Mouse (Mus musculus) G1E (cell line): ENCODE measurements around the gene Fam186b. TPM values are rescaled to one million over a fixed set of nuclear protein-coding genes. Genes with fewer than 3 reads are reported as not detected.
"Not testable (repeated sequence)": the region's sequence is repeated elsewhere in the genome, so short reads cannot be mapped to it uniquely, and the experiment has no call there.

Source experiments
- ATAC-seq: 2 replicates; pipeline ENCODE4 v1.8.0; 2016; ENCODE audit warnings: mild to moderate bottlenecking; ENCODE audit not compliant: insufficient number of reproducible peaks, poor library complexity, low FRiP score, severe bottlenecking; ENCODE audit errors: extremely low read depth
- DNase-seq: peaks from one replicate; pipeline ENCODE4 v3.0.0; 2012; ENCODE audit warnings: low spot score
- H3K27me3 ChIP-seq: 2 replicates; pipeline ENCODE4 v1.6.1; 2012; ENCODE audit warnings: mild to moderate bottlenecking, low read length, inconsistent platforms; ENCODE audit not compliant: insufficient read depth
- H3K36me3 ChIP-seq: replicated peaks from 2 replicates; pipeline ENCODE3; 2012; ENCODE audit warnings: mild to moderate bottlenecking, inconsistent platforms
- H3K4me1 ChIP-seq: 2 replicates; pipeline ENCODE4 v1.6.1; 2012; ENCODE audit warnings: low read depth, low read length, inconsistent platforms, mixed read lengths; ENCODE audit not compliant: insufficient read depth
- H3K4me3 ChIP-seq: 2 replicates; pipeline ENCODE4 v1.5.1; 2012; ENCODE audit warnings: low read depth, mild to moderate bottlenecking, inconsistent platforms, low read length, moderate library complexity, mixed read lengths
- H3K9me3 ChIP-seq: replicated peaks from 2 replicates; pipeline ENCODE4 v1.6.1; 2012; ENCODE audit warnings: inconsistent platforms
- CTCF ChIP-seq: IDR thresholded peaks from 2 replicates; pipeline ENCODE4 v1.5.1; 2012; ENCODE audit warnings: low read depth, low read length, inconsistent platforms, mixed read lengths
- GATA1 ChIP-seq: IDR thresholded peaks from 2 replicates; pipeline ENCODE4 v1.6.1; 2012; ENCODE audit warnings: borderline replicate concordance, low read length, inconsistent platforms, mixed read lengths
- GATA2 ChIP-seq: IDR thresholded peaks from 2 replicates; pipeline ENCODE4 v1.6.1; 2012; ENCODE audit warnings: low read depth, low read length, inconsistent platforms, borderline replicate concordance
- POLR2AphosphoS5 ChIP-seq: IDR thresholded peaks from 2 replicates; pipeline ENCODE4 v1.6.1; 2012; ENCODE audit warnings: low read depth, low read length, inconsistent platforms; ENCODE audit not compliant: insufficient replicate concordance
- TAL1 ChIP-seq: conservative IDR thresholded peaks from 2 replicates; pipeline ENCODE4 v1.6.1; 2012; ENCODE audit warnings: low read depth, low read length, inconsistent platforms, mixed read lengths
- polyA plus RNA-seq: library from polyadenylated mRNA; stranded (reverse); fragments of >175 nt; gene quantifications from 2 replicates; pipeline ENCODE4 v1.2.3, GENCODE M21; 2012
- total RNA-seq, 2 experiments: library from RNA; stranded (forward) in 1 of 2; stranded (reverse) in 1 of 2; fragments of 200-1000 nt in 1 of 2; fragments of >200 nt in 1 of 2; fragmentation: Nextera tagmentation in 1 of 2; gene quantifications; 2 replicates each; pipeline ENCODE4 v1.2.3; 2014 to 2017

Fam186b gene
- total and polyA plus RNA-seq, 3 experiments = not detected

DNA sequence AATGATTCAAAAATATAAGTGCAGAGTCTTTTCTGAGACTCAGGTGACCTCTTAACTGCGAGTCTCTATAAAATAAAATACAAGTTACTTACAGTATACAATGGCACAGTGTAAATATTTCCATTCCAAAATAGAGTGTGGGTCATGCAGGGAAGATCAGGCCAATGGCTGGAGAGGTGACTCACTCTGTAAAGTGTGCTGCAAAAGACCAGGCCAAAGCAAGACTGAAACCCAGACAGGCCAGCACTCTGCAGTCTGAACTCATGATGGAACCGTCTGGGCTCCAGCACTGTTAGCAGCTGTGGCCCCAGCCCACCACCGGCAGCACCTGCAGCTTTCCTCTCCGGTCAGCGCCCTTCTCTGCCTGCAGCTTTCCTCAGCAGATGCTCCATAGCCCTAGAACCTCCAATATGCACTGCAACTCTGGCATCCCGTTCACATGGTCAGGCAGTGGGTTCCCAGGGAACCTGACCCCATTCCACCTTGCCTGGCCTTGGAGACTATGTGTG lies 40.4 kb downstream of the Fam186b start:
- peaks cover 7% of the 10 kb centered on the region for H3K36me3 ChIP-seq

DNA sequence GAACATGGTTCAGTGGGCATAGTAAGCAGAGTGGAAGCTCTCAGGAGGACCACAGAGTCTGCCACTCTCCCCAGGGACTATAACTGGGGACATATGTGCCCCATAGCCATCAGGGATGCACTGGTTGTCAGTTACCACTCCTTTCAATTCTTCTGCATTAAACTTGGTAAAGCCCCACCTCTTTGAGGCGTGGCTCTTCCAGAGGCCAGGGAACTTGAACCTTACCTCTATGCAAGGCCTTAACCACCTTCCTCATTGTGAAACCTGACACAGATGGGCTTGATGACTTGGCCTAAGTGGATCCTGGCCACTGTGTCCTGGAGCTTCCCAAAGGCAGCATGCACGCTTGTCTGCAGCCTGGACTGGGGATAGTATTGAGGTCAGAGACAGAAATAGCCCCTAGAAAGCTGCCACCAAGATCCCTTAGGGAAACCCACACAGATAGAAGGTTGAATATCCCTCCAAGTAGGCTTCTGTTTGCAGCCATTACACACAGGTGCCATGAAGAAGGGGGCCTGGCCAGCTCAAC lies 41.1 kb downstream of the Fam186b start:
- DNase-seq (no peak), ATAC-seq (no peak)
- H3K36me3 ChIP-seq = peaks cover 14% of the 10 kb centered on the region
- H3K27me3 ChIP-seq = no peaks in the 10 kb centered on the region
- no peak overlapping the region for H3K4me3 ChIP-seq
- H3K9me3 ChIP-seq = no peaks in the 10 kb centered on the region
- peaks cover 44% of the 10 kb centered on the region for H3K4me1 ChIP-seq
- TF ChIP-seq GATA1 (no peak), POLR2AphosphoS5 (no peak), GATA2 (no peak), CTCF (no peak), TAL1 (no peak)

More for the DNA sequence above, 40.4 kb downstream of the Fam186b start:
- Histone ChIP-seq H3K9me3 (no peaks in the 10 kb centered on the region), H3K4me3 (no peak overlapping the region), H3K27me3 (no peaks in the 10 kb centered on the region), H3K4me1 (peaks cover 44% of the 10 kb centered on the region)
- DNase-seq (no peak), ATAC-seq (no peak)
- TF ChIP-seq POLR2AphosphoS5 = no peak
- TF ChIP-seq CTCF = no peak
- no peak for TF ChIP-seq GATA2
- no peak for TF ChIP-seq GATA1
- no peak for TF ChIP-seq TAL1

DNA sequence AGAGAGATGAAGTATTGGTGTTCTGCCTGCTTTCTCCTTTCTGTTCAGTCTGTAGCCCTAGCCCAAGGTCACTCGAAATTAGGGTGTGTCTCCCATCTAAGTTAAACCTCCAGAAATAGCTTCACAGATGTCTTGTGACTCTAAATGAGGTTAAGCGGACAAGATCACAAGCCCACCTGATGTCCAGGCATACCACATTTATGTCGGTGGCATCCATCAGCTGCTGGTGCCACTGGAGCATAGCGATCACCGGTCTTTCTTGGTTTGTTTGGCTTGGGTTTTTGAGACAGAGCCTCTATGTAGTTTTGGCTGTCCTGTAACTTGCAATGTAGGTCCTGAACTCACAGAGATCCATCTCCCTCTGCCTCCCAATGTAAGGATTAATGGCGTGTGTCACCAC lies 41.9 kb downstream of the Fam186b start:
- Histone ChIP-seq H3K36me3 (peaks cover 22% of the 10 kb centered on the region), H3K4me3 (no peak overlapping the region), H3K27me3 (no peaks in the 10 kb centered on the region), H3K4me1 (peaks cover 41% of the 10 kb centered on the region), H3K9me3 (no peaks in the 10 kb centered on the region)
- ATAC-seq (no peak), DNase-seq (no peak)
- TF ChIP-seq GATA1 = no peak
- no peak for TF ChIP-seq CTCF
- TF ChIP-seq POLR2AphosphoS5 = no peak
- no peak for TF ChIP-seq GATA2
- no peak for TF ChIP-seq TAL1

DNA sequence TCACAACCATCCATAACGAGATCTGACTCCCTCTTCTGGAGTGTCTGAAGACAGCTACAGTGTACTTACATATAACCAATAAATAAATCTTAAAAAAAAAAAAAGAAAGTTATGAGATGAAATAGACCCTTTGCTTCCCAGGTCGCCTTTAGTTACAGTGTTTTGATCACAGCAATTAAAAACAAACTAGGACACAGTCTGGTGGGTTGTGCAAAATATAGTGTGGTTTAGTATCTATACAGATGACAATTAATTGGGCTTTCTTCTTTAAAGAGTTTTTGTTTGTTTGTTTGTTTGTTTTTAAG lies 42.6 kb downstream of the Fam186b start:
- Histone ChIP-seq H3K36me3 (peaks cover 28% of the 10 kb centered on the region), H3K4me1 (peaks cover 41% of the 10 kb centered on the region)
- not testable (repeated sequence) for DNase-seq, H3K27me3 ChIP-seq, H3K9me3 ChIP-seq, ATAC-seq, H3K4me3 ChIP-seq

DNA sequence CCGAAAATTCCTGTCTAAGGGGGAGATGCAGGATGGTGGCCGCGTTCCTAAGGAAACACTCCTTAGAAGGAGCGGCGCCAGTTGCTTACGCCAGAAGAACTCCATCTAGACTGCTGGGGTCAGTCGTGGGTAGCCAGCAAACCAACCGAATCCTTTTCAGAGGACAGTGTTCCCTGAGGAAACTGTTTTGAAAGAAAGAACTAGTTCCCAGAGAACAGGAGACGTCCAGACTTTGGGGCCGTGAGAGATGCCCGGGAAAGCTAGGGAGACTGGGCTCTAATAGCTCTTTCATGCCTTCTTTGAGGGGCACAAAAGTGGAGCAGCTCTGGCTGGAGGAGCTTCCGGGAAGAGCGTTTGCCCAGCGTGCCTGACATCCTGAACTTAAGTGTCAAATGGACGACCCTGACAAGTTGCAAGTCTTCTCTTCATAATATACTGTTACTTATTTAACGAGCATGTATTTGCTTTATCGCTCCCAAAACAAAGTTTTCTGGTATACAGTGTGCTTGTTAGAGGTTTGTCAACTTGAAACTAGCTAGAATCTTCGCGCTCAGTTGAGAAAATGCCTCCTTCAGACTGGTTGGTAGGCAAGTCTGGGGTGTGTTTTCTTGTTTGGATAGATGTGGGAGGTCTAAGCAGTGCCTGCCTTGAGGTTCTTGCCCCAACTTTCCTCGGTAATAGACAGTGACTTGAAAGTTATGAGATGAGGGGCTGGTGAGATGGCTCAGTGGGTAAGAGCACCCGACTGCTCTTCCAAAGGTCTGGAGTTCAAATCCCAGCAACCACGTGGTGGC lies 43.1 kb downstream of the Fam186b start:
- ATAC-seq = no peak
- DNase-seq = peak; percentile 20
- H3K9me3 ChIP-seq = no peaks in the 10 kb centered on the region

DNA sequence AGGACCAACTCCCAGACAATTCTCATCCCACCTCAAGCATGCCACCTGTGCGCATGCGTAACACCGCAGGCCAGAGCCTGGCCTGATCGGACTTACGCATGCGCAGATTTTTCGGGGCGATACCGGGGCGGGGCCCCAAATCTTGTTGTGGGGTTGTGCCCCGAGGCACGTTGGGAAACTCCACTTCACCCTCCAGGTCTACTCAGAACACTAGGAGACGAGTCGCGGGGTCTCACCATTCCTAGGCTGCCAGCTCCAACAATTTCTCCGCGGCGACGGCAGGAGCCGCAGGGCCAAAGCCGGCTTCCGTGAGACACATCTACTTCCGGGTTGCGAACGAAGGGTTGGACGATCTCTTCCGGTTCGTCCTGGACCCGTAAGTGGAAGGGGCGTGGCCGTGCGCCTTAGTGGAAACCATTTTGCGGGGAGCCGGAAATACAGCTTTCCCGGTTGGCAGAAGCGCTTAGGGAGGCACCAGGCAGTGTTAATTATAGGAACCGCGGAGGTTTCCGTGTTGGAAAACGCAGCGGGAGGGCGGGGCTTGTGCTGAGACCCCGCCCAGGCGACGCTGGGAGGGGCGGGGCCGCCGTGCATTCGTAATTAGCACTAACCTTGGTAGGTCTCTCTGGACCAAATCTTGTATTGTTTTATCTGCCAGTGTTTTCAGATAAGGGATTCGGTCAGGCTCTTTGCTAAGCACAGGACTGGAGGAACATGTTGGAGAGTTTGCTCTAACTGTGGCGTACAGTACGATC lies 43.9 kb downstream of the Fam186b start, which contains the start of gene Mcrs1:
TSS of gene Mcrs1 (minus strand) at position 336 of the 755 bp plus-strand sequence.
- ATAC-seq (peak; percentile 94), DNase-seq (peak; percentile 91)
- peak within 1 kb of the TSS; percentile 75 for H3K4me3 ChIP-seq
- no peaks in the 10 kb centered on the region for H3K9me3 ChIP-seq
- peaks cover 42% of the 10 kb centered on the region for H3K36me3 ChIP-seq
- no peaks in the 10 kb centered on the region for H3K27me3 ChIP-seq
- H3K4me1 ChIP-seq = peaks cover 41% of the 10 kb centered on the region
- TF ChIP-seq TAL1 = no peak
- TF ChIP-seq POLR2AphosphoS5 = no peak
- TF ChIP-seq GATA1 = no peak
- no peak for TF ChIP-seq GATA2
- TF ChIP-seq CTCF = no peak

More for the DNA sequence above, 43.1 kb downstream of the Fam186b start:
- Histone ChIP-seq H3K27me3 (no peaks in the 10 kb centered on the region), H3K4me3 (peak overlapping the region; percentile 75), H3K4me1 (peaks cover 41% of the 10 kb centered on the region), H3K36me3 (peaks cover 34% of the 10 kb centered on the region)
- TF ChIP-seq GATA2 (no peak), CTCF (no peak), TAL1 (no peak), GATA1 (no peak), POLR2AphosphoS5 (no peak)

DNA sequence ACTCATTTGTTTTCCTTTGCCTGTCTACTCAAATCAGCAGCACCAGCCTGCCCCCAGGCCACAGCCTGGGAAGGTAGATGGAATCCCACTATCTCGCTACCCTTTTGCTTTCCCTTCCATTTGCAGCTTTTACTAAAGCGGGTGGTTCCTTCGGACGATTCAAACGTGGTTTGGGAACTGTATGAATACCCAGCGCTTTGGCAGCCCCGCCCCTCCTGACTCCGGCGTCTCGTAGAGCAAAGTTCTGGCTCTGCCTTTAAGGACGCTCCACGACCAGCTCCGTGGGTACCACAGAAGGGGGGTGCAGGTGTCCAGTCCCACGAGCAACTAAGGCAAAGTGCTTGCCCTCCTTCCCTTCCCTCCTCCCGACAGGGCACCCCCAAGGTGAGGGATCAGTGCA lies 44.6 kb downstream of the Fam186b start:
- peaks cover 49% of the 10 kb centered on the region for H3K36me3 ChIP-seq
- not testable (repeated sequence) for ATAC-seq, H3K27me3 ChIP-seq, DNase-seq, H3K9me3 ChIP-seq
- peak overlapping the region; percentile 69 for H3K4me3 ChIP-seq
- peaks cover 41% of the 10 kb centered on the region for H3K4me1 ChIP-seq
